Mouse (Mus musculus): Measurements from ENCODE around the gene Mapre1. TPM values are rescaled to one million over a fixed set of nuclear protein-coding genes. Genes with fewer than 3 reads are reported as not detected.
"Not testable (repeated sequence)": the region's sequence is repeated elsewhere in the genome, so short reads cannot be mapped to it uniquely, and the experiment has no call there.

Gene Mapre1
- 10.0 and 14.3 TPM in 2 replicates for polyA plus RNA-seq (2012; rRNA removed)
- polyA plus RNA-seq (2014; fragmentation: Nextera tagmentation; extraction: Ambion mirVana): 110 and 116 TPM in 2 replicates

DNA sequence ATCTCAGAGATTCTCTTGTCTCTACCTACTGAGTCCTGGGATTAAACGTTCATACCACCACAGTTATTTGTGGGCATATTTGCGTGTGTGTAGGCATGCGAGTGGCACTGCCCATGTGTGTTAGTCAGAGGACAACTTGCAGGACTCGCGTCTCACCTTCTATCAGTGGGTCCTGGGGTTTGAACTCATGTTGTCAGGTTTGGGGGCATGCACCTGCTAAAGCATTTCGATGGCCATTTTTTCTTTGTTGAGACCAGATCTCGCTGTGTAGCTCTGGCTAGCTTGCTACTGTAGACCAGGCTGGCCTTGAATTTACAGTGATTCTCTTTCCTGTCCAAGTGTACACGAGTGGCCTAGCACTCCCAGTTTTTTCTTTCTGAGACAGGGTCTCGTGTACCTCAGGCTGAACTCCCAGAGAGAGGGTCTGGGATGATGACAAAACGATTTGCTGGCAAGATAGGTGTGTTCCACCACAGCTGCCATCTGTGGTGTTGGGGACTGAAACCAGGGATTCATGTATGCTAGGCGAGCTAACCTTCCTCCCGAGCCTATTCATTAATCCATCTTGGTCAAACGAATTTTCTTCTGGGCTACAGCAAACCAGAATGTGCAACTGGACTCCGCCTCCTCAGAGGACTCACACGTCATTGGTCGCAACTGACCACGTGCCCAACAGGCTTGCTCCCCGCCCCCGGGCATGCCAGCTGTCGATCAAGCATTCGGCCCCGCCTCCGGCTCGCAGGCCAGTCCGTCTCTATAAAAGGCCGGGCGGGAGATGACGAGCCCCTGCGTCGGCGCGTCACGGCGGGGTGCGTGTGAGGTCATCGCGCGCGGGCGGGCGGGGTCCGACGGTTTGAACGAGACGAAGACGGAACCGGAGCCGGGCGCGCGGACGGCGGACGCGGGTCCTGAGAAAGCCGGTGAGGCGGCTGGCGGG, at the start of gene Mapre1:
TSS of gene Mapre1 (plus strand) at position 775 of the 937 bp plus-strand sequence.
- TF ChIP-seq CTCF (IDR thresholded peaks at IDR 0.05; ENCODE audit: low read depth) (no peak), EP300 (IDR thresholded peaks at IDR 0.05; ENCODE audit: low read depth) (no peak)
- Histone ChIP-seq H3K27ac (peak within 1 kb of the TSS; percentile 86), H3K9ac (replicated peaks) (peak within 1 kb of the TSS; percentile 90), H3K4me1 (replicated peaks; ENCODE audit: control insufficient read depth in 2 of 2, insufficient read depth in 2 of 2, low read length in 1 of 2) (peaks cover 18 to 27% of the 10 kb centered on the region in 2 experiments), H3K27me3 (ENCODE audit: control insufficient read depth, insufficient read depth, low read length) (no peaks in the 10 kb centered on the region), H3K9me3 (ENCODE audit: control insufficient read depth, low read length) (no peaks in the 10 kb centered on the region), H3K4me2 (ENCODE audit: low read depth) (peak within 1 kb of the TSS; percentile 72), H3K4me3 (ENCODE audit: insufficient read depth in 1 of 2, low read depth in 2 of 2, low read length in 2 of 2) (peak within 1 kb of the TSS; percentile 83 to 89), H3K36me3 (replicated peaks; ENCODE audit: control insufficient read depth, insufficient read depth, low read depth) (no peaks in the 10 kb centered on the region; the same call in 1 of the 2 replicates)
- DNase-seq (ENCODE audit: low read depth in 3 of 3, low spot score in 3 of 3) (peak; percentile 98 to 99 (median 98)), ATAC-seq (ENCODE audit: insufficient read depth) (peak; percentile 96)
- WGBS (ENCODE audit: insufficient replicate concordance): 10% methylated on average over 58 of the region's 58 CpGs

GRCm38 (mm10) chr2:153693413-153693812, 47.7 kb upstream of the Mapre1 start:
- not testable (repeated sequence) for H3K27me3 ChIP-seq (ENCODE audit: control insufficient read depth, insufficient read depth, low read length); H3K4me3 ChIP-seq (ENCODE audit: insufficient read depth in 1 of 2, low read depth in 2 of 2, low read length in 2 of 2); ATAC-seq (ENCODE audit: insufficient read depth); H3K36me3 ChIP-seq (replicated peaks; ENCODE audit: control insufficient read depth, insufficient read depth, low read depth); H3K9ac ChIP-seq (replicated peaks); DNase-seq (ENCODE audit: low read depth in 3 of 3, low spot score in 3 of 3); H3K4me2 ChIP-seq (ENCODE audit: low read depth); H3K9me3 ChIP-seq (ENCODE audit: control insufficient read depth, low read length); H3K4me1 ChIP-seq (replicated peaks; ENCODE audit: control insufficient read depth in 2 of 2, insufficient read depth in 2 of 2, low read length in 1 of 2); H3K27ac ChIP-seq
- 56% methylated on average over 5 of the region's 7 CpGs for WGBS (ENCODE audit: insufficient replicate concordance)

DNA sequence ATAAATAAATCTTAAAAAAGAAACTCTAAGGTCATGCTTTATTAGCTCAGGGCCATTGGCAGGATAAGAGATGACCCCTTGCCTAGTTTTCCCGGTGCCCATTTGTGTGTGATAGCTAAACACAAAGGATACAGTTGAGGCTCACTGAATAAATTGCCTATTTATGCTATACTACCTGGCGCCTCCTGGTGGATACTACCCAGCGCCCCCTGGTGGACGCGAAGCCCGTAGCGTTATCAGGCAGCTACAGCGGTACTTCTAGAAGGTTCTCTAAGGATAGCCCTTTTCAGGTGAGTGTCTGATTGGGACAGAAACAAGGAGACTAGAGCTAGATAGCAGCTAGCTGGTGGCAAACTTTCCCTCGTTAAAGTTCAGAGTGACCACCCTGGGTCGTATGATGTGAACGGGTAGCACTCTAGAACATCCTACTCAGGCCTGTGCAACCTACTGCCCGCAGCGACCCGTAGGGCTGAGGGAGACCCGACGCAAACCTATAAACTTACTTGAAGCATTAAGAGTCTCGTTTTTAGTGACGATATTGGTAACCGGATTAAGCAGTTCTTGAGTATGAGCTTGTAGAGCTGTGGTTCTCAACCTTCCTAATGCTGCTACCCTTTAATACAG, 46.5 kb upstream of the Mapre1 start:
- 48% methylated on average over 19 of the region's 19 CpGs for WGBS (ENCODE audit: insufficient replicate concordance)
- ATAC-seq (ENCODE audit: insufficient read depth) (no peak), DNase-seq (ENCODE audit: low read depth in 3 of 3, low spot score in 3 of 3) (peak; percentile 45 to 49 (median 46))
- Histone ChIP-seq H3K9me3 (ENCODE audit: control insufficient read depth, low read length) (no peaks in the 10 kb centered on the region), H3K4me1 (replicated peaks; ENCODE audit: control insufficient read depth in 2 of 2, insufficient read depth in 2 of 2, low read length in 1 of 2) (no peaks in the 10 kb centered on the region), H3K4me3 (ENCODE audit: insufficient read depth in 1 of 2, low read depth in 2 of 2, low read length in 2 of 2) (no peak overlapping the region), H3K9ac (replicated peaks) (no peak overlapping the region), H3K27me3 (ENCODE audit: control insufficient read depth, insufficient read depth, low read length) (no peaks in the 10 kb centered on the region), H3K27ac (no peak overlapping the region), H3K36me3 (replicated peaks; ENCODE audit: control insufficient read depth, insufficient read depth, low read depth) (no peaks in the 10 kb centered on the region), H3K4me2 (ENCODE audit: low read depth) (no peak overlapping the region)
- peak; percentile 97 for TF ChIP-seq CTCF (IDR thresholded peaks at IDR 0.05; ENCODE audit: low read depth)
- no peak for TF ChIP-seq EP300 (IDR thresholded peaks at IDR 0.05; ENCODE audit: low read depth)

DNA sequence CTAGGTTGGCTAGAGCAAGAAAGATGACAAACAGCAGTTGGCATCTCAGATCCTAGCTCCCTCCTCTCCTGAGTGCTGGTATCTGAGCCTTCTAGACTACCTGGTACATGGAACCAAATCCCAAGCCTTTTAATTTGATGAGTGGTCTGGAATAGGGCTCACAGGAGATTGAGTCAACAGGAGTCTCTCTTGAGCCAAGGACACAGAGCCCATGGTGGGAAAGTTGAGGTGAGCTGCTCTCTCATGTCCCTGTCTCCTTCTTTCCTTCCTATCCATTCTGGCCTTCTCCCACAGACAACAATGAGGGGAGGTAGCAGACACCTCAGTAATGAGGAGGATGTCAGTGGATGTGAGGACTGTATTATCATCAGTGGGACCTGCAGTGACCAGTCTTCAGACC, 44.7 kb upstream of the Mapre1 start, which contains the start of gene Dnmt3c:
TSS of gene Dnmt3c (plus strand) at position 301 of the 400 bp plus-strand sequence.
- DNase-seq (ENCODE audit: low read depth in 3 of 3, low spot score in 3 of 3): no peak
- Histone ChIP-seq H3K9ac (replicated peaks) (no peak within 1 kb of the TSS), H3K4me1 (replicated peaks; ENCODE audit: control insufficient read depth in 2 of 2, insufficient read depth in 2 of 2, low read length in 1 of 2) (no peaks in the 10 kb centered on the region), H3K9me3 (ENCODE audit: control insufficient read depth, low read length) (no peaks in the 10 kb centered on the region), H3K4me3 (ENCODE audit: insufficient read depth in 1 of 2, low read depth in 2 of 2, low read length in 2 of 2) (no peak within 1 kb of the TSS), H3K27me3 (ENCODE audit: control insufficient read depth, insufficient read depth, low read length) (no peaks in the 10 kb centered on the region), H3K36me3 (replicated peaks; ENCODE audit: control insufficient read depth, insufficient read depth, low read depth) (no peaks in the 10 kb centered on the region), H3K27ac (no peak within 1 kb of the TSS), H3K4me2 (ENCODE audit: low read depth) (no peak within 1 kb of the TSS)
- TF ChIP-seq EP300 (IDR thresholded peaks at IDR 0.05; ENCODE audit: low read depth): no peak
- TF ChIP-seq CTCF (IDR thresholded peaks at IDR 0.05; ENCODE audit: low read depth): no peak
- no peak for ATAC-seq (ENCODE audit: insufficient read depth)

GRCm38 (mm10) chr2:153703389-153703788, 37.7 kb upstream of the Mapre1 start:
- H3K9me3 ChIP-seq (ENCODE audit: control insufficient read depth, low read length): no peaks in the 10 kb centered on the region
- H3K9ac ChIP-seq (replicated peaks): no peak overlapping the region
- ATAC-seq (ENCODE audit: insufficient read depth) (no peak), DNase-seq (ENCODE audit: low read depth in 3 of 3, low spot score in 3 of 3) (no peak)
- no peaks in the 10 kb centered on the region for H3K36me3 ChIP-seq (replicated peaks; ENCODE audit: control insufficient read depth, insufficient read depth, low read depth)
- no peaks in the 10 kb centered on the region for H3K4me1 ChIP-seq (replicated peaks; ENCODE audit: control insufficient read depth in 2 of 2, insufficient read depth in 2 of 2, low read length in 1 of 2)
- 55% methylated on average over 6 of the region's 6 CpGs for WGBS (ENCODE audit: insufficient replicate concordance)
- H3K27me3 ChIP-seq (ENCODE audit: control insufficient read depth, insufficient read depth, low read length): no peaks in the 10 kb centered on the region
- TF ChIP-seq CTCF (IDR thresholded peaks at IDR 0.05; ENCODE audit: low read depth) (no peak), EP300 (IDR thresholded peaks at IDR 0.05; ENCODE audit: low read depth) (no peak)
- H3K4me3 ChIP-seq (ENCODE audit: insufficient read depth in 1 of 2, low read depth in 2 of 2, low read length in 2 of 2): no peak overlapping the region
- no peak overlapping the region for H3K4me2 ChIP-seq (ENCODE audit: low read depth)
- no peak overlapping the region for H3K27ac ChIP-seq

Measured in liver, embryonic 14.5 days (tissue).